In the genomic region with DNA sequence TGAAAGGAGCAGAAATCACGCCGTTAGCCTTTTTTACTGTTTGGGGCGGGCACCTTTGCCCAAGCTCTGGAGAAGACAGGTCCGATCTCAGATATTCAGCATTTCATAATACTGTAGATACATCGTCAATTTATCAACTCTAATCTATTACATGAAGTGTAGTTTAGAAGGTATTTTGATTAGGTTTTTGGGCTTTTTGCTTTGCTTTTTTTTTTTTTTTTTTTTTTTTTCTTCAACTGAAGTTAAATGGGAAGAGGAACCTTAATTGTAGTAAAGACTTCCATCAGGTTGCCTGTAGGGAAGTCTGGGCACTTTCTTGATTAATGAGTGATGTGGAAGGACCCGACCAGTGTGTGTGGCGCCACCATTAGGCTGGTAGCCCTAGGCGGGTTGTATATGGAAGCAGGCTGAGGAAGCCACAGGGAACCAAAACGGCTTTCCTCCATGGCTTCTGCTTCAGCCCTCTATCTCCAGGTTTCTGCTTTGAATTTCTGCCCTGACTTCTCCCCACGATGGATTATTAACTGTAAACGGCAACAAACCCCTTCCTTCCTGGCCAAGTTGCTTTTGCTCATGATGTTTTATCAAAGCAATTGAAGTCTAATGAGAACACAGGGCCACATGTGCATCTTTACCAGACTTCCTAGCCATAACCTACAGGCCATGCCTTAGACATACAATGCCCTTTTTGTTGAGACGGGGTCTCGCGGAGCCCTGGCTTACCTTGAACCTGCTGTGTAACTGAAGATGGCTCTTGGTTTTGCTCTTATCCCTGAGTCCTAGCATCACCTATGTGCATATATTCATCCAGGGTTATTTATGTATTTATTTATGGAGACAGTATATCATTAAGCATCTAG, we compare ENCODE assay signal across 7 mouse cellular contexts. TPM values are rescaled to one million over a fixed set of nuclear protein-coding genes. Genes with fewer than 3 reads are reported as not detected.
DNase-seq lines count a peak whose midpoint lies in the region; ATAC-seq lines count a peak whose summit lies in the region.

No protein-coding gene starts in this region.

- H3K27ac ChIP-seq in embryonic facial prominence, embryonic 13.5 days: peak overlapping the region; percentile 94
- peak overlapping the region; percentile 94 for H3K27ac ChIP-seq in hindbrain, embryonic 13.5 days
- no peak overlapping the region; the same call in 1 of the 2 replicates for H3K27ac ChIP-seq in liver, embryonic 11.5 days (ENCODE audit: low read depth, low read length)
- H3K27ac ChIP-seq in neural tube, embryonic 13.5 days (replicated peaks): peak overlapping the region; percentile 88

- peak overlapping the region; percentile 97 for H3K4me2 ChIP-seq in embryonic facial prominence, embryonic 13.5 days
- H3K4me2 ChIP-seq in hindbrain, embryonic 13.5 days: peak overlapping the region; percentile 98
- H3K4me2 ChIP-seq in liver, embryonic 11.5 days: peak overlapping the region; percentile 96
- peak overlapping the region; percentile 99 for H3K4me2 ChIP-seq in neural tube, embryonic 13.5 days

- peak overlapping the region; percentile 85 for H3K9ac ChIP-seq in embryonic facial prominence, embryonic 13.5 days
- peak overlapping the region; percentile 90 for H3K9ac ChIP-seq in hindbrain, embryonic 13.5 days
- H3K9ac ChIP-seq in liver, embryonic 11.5 days (ENCODE audit: low read depth, low read length): peak overlapping the region; percentile 74
- peak overlapping the region; percentile 84 for H3K9ac ChIP-seq in neural tube, embryonic 13.5 days

- peaks cover 10% of the 10 kb centered on the region for H3K4me1 ChIP-seq in embryonic facial prominence, embryonic 13.5 days
- H3K4me1 ChIP-seq in hindbrain, embryonic 13.5 days (replicated peaks): peaks cover 21% of the 10 kb centered on the region
- H3K4me1 ChIP-seq in liver, embryonic 11.5 days (replicated peaks; ENCODE audit: control insufficient read depth, insufficient read depth, low read length): no peaks in the 10 kb centered on the region
- H3K4me1 ChIP-seq in neural tube, embryonic 13.5 days (replicated peaks): peaks cover 16% of the 10 kb centered on the region

- DNase-seq in B cell, adult 2 months: peak; percentile 26 to 29
- DNase-seq in ES-CJ7 (ENCODE audit: low read depth, low spot score): peak; percentile 34
- DNase-seq in liver, embryonic 11.5 days (ENCODE audit: low spot score): no peak

- no peaks in the 10 kb centered on the region for H3K27me3 ChIP-seq in embryonic facial prominence, embryonic 13.5 days
- H3K27me3 ChIP-seq in hindbrain, embryonic 13.5 days: no peaks in the 10 kb centered on the region
- H3K27me3 ChIP-seq in liver, embryonic 11.5 days (replicated peaks; ENCODE audit: control insufficient read depth, insufficient read depth, low read length): no peaks in the 10 kb centered on the region
- no peaks in the 10 kb centered on the region for H3K27me3 ChIP-seq in neural tube, embryonic 13.5 days

- peak overlapping the region; percentile 88 for H3K4me3 ChIP-seq in embryonic facial prominence, embryonic 13.5 days
- peak overlapping the region; percentile 92 for H3K4me3 ChIP-seq in hindbrain, embryonic 13.5 days
- peak overlapping the region; percentile 74 for H3K4me3 ChIP-seq in liver, embryonic 11.5 days (ENCODE audit: low read depth, low read length)
- H3K4me3 ChIP-seq in neural tube, embryonic 13.5 days: peak overlapping the region; percentile 93

- H3K36me3 ChIP-seq in embryonic facial prominence, embryonic 13.5 days: no peaks in the 10 kb centered on the region
- no peaks in the 10 kb centered on the region for H3K36me3 ChIP-seq in hindbrain, embryonic 13.5 days
- H3K36me3 ChIP-seq in liver, embryonic 11.5 days (ENCODE audit: control insufficient read depth, insufficient read depth, low read length): no peaks in the 10 kb centered on the region
- H3K36me3 ChIP-seq in neural tube, embryonic 13.5 days: 0 out of 2 replicates have a peak, but pooled peaks cover 2% of the 10 kb centered on the region

- H3K9me3 ChIP-seq in embryonic facial prominence, embryonic 13.5 days: no peaks in the 10 kb centered on the region
- H3K9me3 ChIP-seq in hindbrain, embryonic 13.5 days: no peaks in the 10 kb centered on the region
- H3K9me3 ChIP-seq in liver, embryonic 11.5 days (ENCODE audit: control insufficient read depth, low read length): no peaks in the 10 kb centered on the region
- no peaks in the 10 kb centered on the region for H3K9me3 ChIP-seq in neural tube, embryonic 13.5 days

- no peak for ATAC-seq in embryonic facial prominence, embryonic 13.5 days (ENCODE audit: insufficient number of reproducible peaks, insufficient read depth, low FRiP score, low TSS enrichment, low read depth)
- ATAC-seq in hindbrain, embryonic 13.5 days (ENCODE audit: low FRiP score): no peak
- no peak for ATAC-seq in liver, embryonic 11.5 days (replicated peaks; ENCODE audit: low FRiP score)
- ATAC-seq in neural tube, embryonic 13.5 days (ENCODE audit: low read depth): no peak
- no peak for ATAC-seq in megakaryocyte-erythroid progenitor cell, adult 5-6 weeks (replicated peaks; ENCODE audit: low FRiP score, low TSS enrichment, poor library complexity, severe bottlenecking)

- 23% methylated on average over 14 of the region's 14 CpGs for WGBS in embryonic facial prominence, embryonic 13.5 days
- 33% methylated on average over 14 of the region's 14 CpGs for WGBS in hindbrain, embryonic 13.5 days
- WGBS in liver, embryonic 11.5 days: 29% methylated on average over 14 of the region's 14 CpGs
- WGBS in neural tube, embryonic 13.5 days: 32% methylated on average over 14 of the region's 14 CpGs

RNA-seq across cellular contexts. Expression of a gene that starts 1.0 kb away (rescaled TPM):
- polyA plus RNA-seq in embryonic facial prominence, embryonic 13.5 days (2015; fragmentation: Nextera tagmentation; extraction: Ambion mirVana): 33.9 and 34.5 TPM in 2 replicates
- 32.0 and 33.8 TPM in 2 replicates for polyA plus RNA-seq in hindbrain, embryonic 13.5 days (2015; fragmentation: Nextera tagmentation; extraction: Ambion mirVana)
- polyA plus RNA-seq in liver, embryonic 11.5 days (2014; fragmentation: Nextera tagmentation; extraction: Ambion mirVana): 20.4 and 22.1 TPM in 2 replicates
- polyA plus RNA-seq in neural tube, embryonic 13.5 days (2015; fragmentation: Nextera tagmentation; extraction: Ambion mirVana): 32.6 and 32.7 TPM in 2 replicates
- total RNA-seq in megakaryocyte-erythroid progenitor cell, adult 5-6 weeks (2014; fragmentation: Nextera tagmentation): 5.5 and 8.6 TPM in 2 replicates
- total RNA-seq in megakaryocyte-erythroid progenitor cell, adult 5-6 weeks (2017): 7.3 and 9.6 TPM in 2 replicates

RNA-seq across cellular contexts. Expression of a gene that starts 58.0 kb away (rescaled TPM):
- polyA plus RNA-seq in embryonic facial prominence, embryonic 13.5 days (2015; fragmentation: Nextera tagmentation; extraction: Ambion mirVana): 22.7 and 23.5 TPM in 2 replicates
- polyA plus RNA-seq in hindbrain, embryonic 13.5 days (2015; fragmentation: Nextera tagmentation; extraction: Ambion mirVana): 34.3 and 38.5 TPM in 2 replicates
- 14.9 and 16.2 TPM in 2 replicates for polyA plus RNA-seq in liver, embryonic 11.5 days (2014; fragmentation: Nextera tagmentation; extraction: Ambion mirVana)
- polyA plus RNA-seq in neural tube, embryonic 13.5 days (2015; fragmentation: Nextera tagmentation; extraction: Ambion mirVana): 35.2 and 38.2 TPM in 2 replicates
- 5.1 and 5.7 TPM in 2 replicates for total RNA-seq in megakaryocyte-erythroid progenitor cell, adult 5-6 weeks (2014; fragmentation: Nextera tagmentation)
- 11.2 and 26.8 TPM in 2 replicates for total RNA-seq in megakaryocyte-erythroid progenitor cell, adult 5-6 weeks (2017)
